Mouse (Mus musculus) bone marrow, adult 2 months (tissue): ENCODE results near the gene Pirt.

Experiments
- CTCF ChIP-seq: fragments of 200-500 bp; IDR thresholded peaks from 2 replicates; pipeline ENCODE4 v1.5.1; 2011; ENCODE audit warnings: low read length, control low read depth; ENCODE audit not compliant: control insufficient read depth, insufficient read depth
- POLR2A ChIP-seq: fragments of 200-500 bp; IDR thresholded peaks from 2 replicates; pipeline ENCODE4 v1.6.1; 2011; ENCODE audit warnings: low read depth, mild to moderate bottlenecking, control low read depth, low read length, borderline replicate concordance; ENCODE audit not compliant: control insufficient read depth

- TF ChIP-seq CTCF (no peak), POLR2A (no peak)
Measured at GRCm38 (mm10) chr11:66946922-66947321, 35.1 kb downstream of the Pirt start.
